Mouse (Mus musculus) left cerebral cortex, postnatal 14 days (tissue): ENCODE measurements at regions not wholly inside any gene's neighbourhood (a gene's known extent, or its start where the extent isn't known, plus 50 kb on each side); places are given as distances from the start of the nearest gene placed in this dataset.
"Not testable (repeated sequence)": the region's sequence is repeated elsewhere in the genome, so short reads cannot be mapped to it uniquely, and the experiment has no call there.

Experiments
- DNase-seq, 2 experiments: peaks; one replicate each; pipeline ENCODE4 v3.0.0; 2021 to 2022; ENCODE audit warnings: low spot score in 2 of 2, mixed read lengths in 1 of 2
- intact Hi-C: fragments of 180-260 bp; cut with DNase I; formaldehyde crosslinking; loops from one replicate; pipeline ENCODE4 v1.15.1; 2025

- no peak for DNase-seq
- intact Hi-C loops = no loop called here
Measured at GRCm38 (mm10) chr2:107468671-107469070, 178.2 kb downstream of the Kcna4 start.

GRCm38 (mm10) chr2:107503646-107504379, 213.4 kb downstream of the Kcna4 start:
- no peak for DNase-seq

GRCm38 (mm10) chr2:107507426-107508167, 217.2 kb downstream of the Kcna4 start:
- DNase-seq = no peak
- intact Hi-C loops = no loop called here

More at GRCm38 (mm10) chr2:107503646-107504379, 213.4 kb downstream of the Kcna4 start:
- intact Hi-C loops = no loop called here

- DNase-seq, intact Hi-C loops: not testable (repeated sequence)
Measured at GRCm38 (mm10) chr2:107515486-107515885, 225.0 kb downstream of the Kcna4 start.

- DNase-seq = peak; percentile 8 to 20
- intact Hi-C loops = no loop called here
Measured at GRCm38 (mm10) chr2:107518107-107518506, 227.7 kb downstream of the Kcna4 start.

GRCm38 (mm10) chr2:107518759-107519158, 228.3 kb downstream of the Kcna4 start:
- DNase-seq = no peak
- intact Hi-C loops = no loop called here

- DNase-seq = peak; percentile 63 to 84
- intact Hi-C loops = no loop called here
Measured at GRCm38 (mm10) chr2:107519326-107519725, 228.9 kb downstream of the Kcna4 start.

GRCm38 (mm10) chr2:107519761-107520160, 229.3 kb downstream of the Kcna4 start:
- intact Hi-C loops = loop anchor here (10.0 kb wide), 1 partner anchor 225 kb away; the partner anchor contains the start of gene Kcna4
- peak; percentile 58 to 69 for DNase-seq

- intact Hi-C loops = no loop called here
- DNase-seq = peak; percentile 63 to 80
Measured at GRCm38 (mm10) chr2:107543161-107543560, 252.7 kb downstream of the Kcna4 start.

- intact Hi-C loops = no loop called here
- DNase-seq = no peak
Measured at GRCm38 (mm10) chr2:107552569-107552968, 262.1 kb downstream of the Kcna4 start.

GRCm38 (mm10) chr2:107556239-107556638, 265.8 kb downstream of the Kcna4 start:
- intact Hi-C loops = no loop called here
- DNase-seq = no peak

- intact Hi-C loops = no loop called here
- DNase-seq = peak in 1 of 2 experiments; percentile 5
Measured at GRCm38 (mm10) chr2:107569618-107570017, 279.2 kb downstream of the Kcna4 start.

- no peak for DNase-seq
- intact Hi-C loops = no loop called here
Measured at GRCm38 (mm10) chr2:107609872-107610559, 319.6 kb downstream of the Kcna4 start.

GRCm38 (mm10) chr2:107611811-107612210, 321.4 kb downstream of the Kcna4 start:
- intact Hi-C loops = no loop called here
- DNase-seq = no peak

GRCm38 (mm10) chr2:107612221-107612620, 321.8 kb downstream of the Kcna4 start:
- no peak for DNase-seq
- intact Hi-C loops = no loop called here

GRCm38 (mm10) chr2:107614715-107615114, 324.3 kb downstream of the Kcna4 start:
- peak; percentile 24 to 49 for DNase-seq
- intact Hi-C loops = no loop called here

- peak in 1 of 2 experiments; percentile 4 for DNase-seq
- intact Hi-C loops = no loop called here
Measured at GRCm38 (mm10) chr2:107627458-107627857, 337.0 kb downstream of the Kcna4 start.

- intact Hi-C loops = no loop called here
- no peak for DNase-seq
Measured at GRCm38 (mm10) chr2:107659176-107659575, 368.7 kb downstream of the Kcna4 start.
